Mouse (Mus musculus) heart, postnatal 0 days (tissue): ENCODE data around the gene Mylk.

Experiments used
- CTCF ChIP-seq: IDR thresholded peaks from 2 replicates; pipeline ENCODE4 v1.5.1; 2016; ENCODE audit warnings: antibody characterized with exemption, control low read depth, low read depth
- EP300 ChIP-seq: IDR thresholded peaks from 2 replicates; pipeline ENCODE4 v1.6.1; 2016; ENCODE audit warnings: antibody characterized with exemption, low read depth

DNA sequence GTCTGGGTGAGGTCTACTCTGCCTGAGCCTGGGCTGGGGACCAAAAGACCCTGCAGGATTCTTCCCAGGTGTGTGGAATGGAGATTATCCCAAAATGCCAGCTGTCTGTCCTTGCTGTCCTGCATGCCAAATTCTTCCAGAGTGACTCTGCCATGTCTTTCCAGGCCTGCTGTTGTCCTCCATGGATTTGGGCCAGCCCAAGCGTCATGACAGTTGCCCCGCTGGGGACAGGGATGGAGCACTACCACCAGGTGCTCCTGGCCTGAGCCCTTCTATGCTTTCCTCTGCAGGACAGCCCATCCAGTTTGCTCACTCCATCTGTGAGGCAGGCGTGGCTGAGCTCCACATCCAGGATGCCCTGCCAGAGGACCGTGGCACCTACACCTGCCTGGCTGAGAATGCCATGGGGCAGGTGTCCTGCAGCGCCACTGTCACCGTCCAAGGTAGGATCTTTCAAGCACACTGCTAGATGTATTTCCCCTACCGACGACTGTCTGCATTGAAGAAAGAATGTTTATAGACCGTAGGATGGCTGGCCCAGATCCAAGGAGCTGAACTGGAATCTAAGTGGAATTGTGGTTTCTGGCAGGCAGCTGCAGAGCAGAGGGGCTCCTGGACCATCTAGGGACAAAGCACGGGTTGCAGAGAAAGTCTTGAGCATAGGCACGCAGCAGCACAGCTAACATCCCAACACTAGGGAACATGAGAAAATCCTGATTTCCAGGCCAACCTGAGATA is 154.2 kb downstream of the Mylk start:
- TF ChIP-seq EP300 (no peak), CTCF (no peak)
